Mouse (Mus musculus) forebrain, embryonic 12.5 days (tissue): ENCODE data around the gene Otud7b. TPM values are rescaled to one million over a fixed set of nuclear protein-coding genes. Genes with fewer than 3 reads are reported as not detected.
"Not testable (repeated sequence)": the region's sequence is repeated elsewhere in the genome, so short reads cannot be mapped to it uniquely, and the experiment has no call there.

ENCODE experiments used
- ATAC-seq: fragments of 200-750 bp; cut with Nextera tagmentation; 2 replicates; pipeline ENCODE4 v1.8.0; 2017; ENCODE audit warnings: moderate TSS enrichment; ENCODE audit not compliant: low FRiP score
- H3K27ac ChIP-seq: fragments of 300-500 bp; sonication (generic); 2 replicates; pipeline ENCODE4 v1.5.1; 2016; ENCODE audit warnings: mild to moderate bottlenecking
- H3K27me3 ChIP-seq: fragments of 300-500 bp; sonication (generic); 2 replicates; pipeline ENCODE4 v1.6.1; 2016; ENCODE audit warnings: mild to moderate bottlenecking
- H3K36me3 ChIP-seq: fragments of 300-500 bp; sonication (generic); replicated peaks from 2 replicates; pipeline ENCODE4 v1.6.1; 2016; ENCODE audit warnings: mild to moderate bottlenecking
- H3K4me1 ChIP-seq: fragments of 300-500 bp; sonication (generic); 2 replicates; pipeline ENCODE4 v1.6.1; 2016
- H3K4me2 ChIP-seq: fragments of 300-500 bp; sonication (generic); 2 replicates; pipeline ENCODE4 v1.6.1; 2016; ENCODE audit warnings: mild to moderate bottlenecking, moderate library complexity
- H3K4me3 ChIP-seq: fragments of 300-500 bp; sonication (generic); replicated peaks from 2 replicates; pipeline ENCODE4 v1.5.1; 2016; ENCODE audit warnings: mild to moderate bottlenecking
- H3K9ac ChIP-seq: fragments of 300-500 bp; sonication (generic); 2 replicates; pipeline ENCODE4 v1.6.1; 2016; ENCODE audit warnings: mild to moderate bottlenecking
- H3K9me3 ChIP-seq: fragments of 300-500 bp; sonication (generic); 2 replicates; pipeline ENCODE4 v1.6.1; 2016
- WGBS: fragments of 180-500 bp; shearing (Covaris S2); methylation state at CpG from one replicate; pipeline ENCODE4 v1.1.7; 2016; 5-methylcytosine and 5-hydroxymethylcytosine counted together
- polyA plus RNA-seq: library from polyadenylated mRNA; unstranded; fragments of >200 nt; fragmentation: Nextera tagmentation; extraction: Ambion mirVana; gene quantifications from 2 replicates; pipeline ENCODE4 v1.2.1, GENCODE M21; 2016

The Otud7b gene
- polyA plus RNA-seq, 1 experiment from 2014 or later, result 15.5 TPM

GRCm38 (mm10) chr3:96174042-96174441, 69.7 kb downstream of the Otud7b start:
- not testable (repeated sequence) for ATAC-seq, H3K9ac ChIP-seq, H3K4me3 ChIP-seq, H3K27me3 ChIP-seq, H3K27ac ChIP-seq, H3K9me3 ChIP-seq
- 88% methylated on average over 4 of the region's 4 CpGs for WGBS
- Histone ChIP-seq H3K4me2 (peak overlapping the region; percentile 94), H3K4me1 (peaks cover 37% of the 10 kb centered on the region), H3K36me3 (peaks cover 59% of the 10 kb centered on the region)

- H3K27ac ChIP-seq, result no peak overlapping the region
- H3K9me3 ChIP-seq, result no peaks in the 10 kb centered on the region
- ATAC-seq, result no peak
- WGBS, result 93% methylated on average over 6 of the region's 6 CpGs
- no peaks in the 10 kb centered on the region for H3K27me3 ChIP-seq
- no peak overlapping the region for H3K4me3 ChIP-seq
- no peak overlapping the region for H3K4me2 ChIP-seq
- H3K9ac ChIP-seq, result no peak overlapping the region
- peaks cover 36% of the 10 kb centered on the region for H3K4me1 ChIP-seq
- peaks cover 49% of the 10 kb centered on the region for H3K36me3 ChIP-seq
Measured at GRCm38 (mm10) chr3:96175251-96175650, 70.9 kb downstream of the Otud7b start.

- H3K36me3 ChIP-seq, result peaks cover 46% of the 10 kb centered on the region
Measured at GRCm38 (mm10) chr3:96178427-96178826, 74.1 kb downstream of the Otud7b start.

GRCm38 (mm10) chr3:96178902-96179301, 74.6 kb downstream of the Otud7b start:
- Histone ChIP-seq H3K9ac (no peak overlapping the region), H3K27ac (no peak overlapping the region), H3K4me2 (no peak overlapping the region), H3K27me3 (peaks cover 5% of the 10 kb centered on the region; the same call in 1 of the 2 replicates), H3K36me3 (peaks cover 45% of the 10 kb centered on the region), H3K4me1 (peaks cover 37% of the 10 kb centered on the region), H3K4me3 (no peak overlapping the region), H3K9me3 (no peaks in the 10 kb centered on the region)
- ATAC-seq, result no peak
- 78% methylated on average over 2 of the region's 2 CpGs for WGBS

More at GRCm38 (mm10) chr3:96178427-96178826, 74.1 kb downstream of the Otud7b start:
- Histone ChIP-seq H3K27me3 (peaks cover 5% of the 10 kb centered on the region; the same call in 1 of the 2 replicates), H3K4me2 (no peak overlapping the region), H3K9ac (no peak overlapping the region), H3K4me3 (no peak overlapping the region), H3K4me1 (peaks cover 41% of the 10 kb centered on the region), H3K9me3 (no peaks in the 10 kb centered on the region), H3K27ac (no peak overlapping the region)
- no peak for ATAC-seq
- WGBS, result 93% methylated on average over 4 of the region's 4 CpGs

DNA sequence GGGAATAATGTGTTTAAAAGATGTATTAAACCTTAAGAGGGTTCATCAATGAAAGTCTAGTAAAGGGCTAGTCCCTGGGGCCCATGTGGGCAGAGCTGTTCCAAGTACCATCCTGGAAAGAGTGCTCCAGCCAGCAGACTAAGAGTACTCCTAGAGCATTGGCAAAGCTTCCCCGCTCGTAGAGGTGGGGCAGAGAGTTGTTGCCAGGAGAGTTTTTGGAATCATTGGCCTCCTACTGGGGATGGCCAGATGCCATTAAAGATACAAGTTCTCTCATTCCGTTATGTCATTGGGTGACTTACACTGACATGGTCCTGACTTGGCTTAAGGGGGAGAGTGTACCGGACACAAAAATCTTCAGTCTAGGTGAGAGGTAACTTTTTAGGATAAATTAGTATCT, 75.2 kb downstream of the Otud7b start:
- Histone ChIP-seq H3K9ac (no peak overlapping the region), H3K36me3 (peaks cover 39% of the 10 kb centered on the region), H3K4me1 (peaks cover 31% of the 10 kb centered on the region), H3K4me3 (no peak overlapping the region), H3K27me3 (peaks cover 5% of the 10 kb centered on the region; the same call in 1 of the 2 replicates), H3K27ac (0 out of 2 replicates have a peak overlapping the region, but pooled peaks have one; percentile 15), H3K9me3 (no peaks in the 10 kb centered on the region), H3K4me2 (no peak overlapping the region)
- ATAC-seq, result no peak
- WGBS, result 70% methylated on average over 4 of the region's 4 CpGs

GRCm38 (mm10) chr3:96180727-96181477, 76.6 kb downstream of the Otud7b start, which contains the start of gene Sv2a:
Gene Sv2a, plus strand, starts transcription at chr3:96181151.
- H3K27ac ChIP-seq, result peak within 1 kb of the TSS; percentile 71
- peak within 1 kb of the TSS; percentile 56 for H3K4me3 ChIP-seq
- ATAC-seq, result peak; percentile 62
- H3K9me3 ChIP-seq, result no peaks in the 10 kb centered on the region
- peak within 1 kb of the TSS; percentile 83 for H3K4me2 ChIP-seq
- H3K4me1 ChIP-seq, result peaks cover 26% of the 10 kb centered on the region
- 0% methylated on average over 15 of the region's 23 CpGs for WGBS
- H3K9ac ChIP-seq, result peak within 1 kb of the TSS; percentile 73
- H3K27me3 ChIP-seq, result peaks cover 5% of the 10 kb centered on the region; the same call in 1 of the 2 replicates
- H3K36me3 ChIP-seq, result peaks cover 30% of the 10 kb centered on the region

- Histone ChIP-seq H3K4me2 (peak overlapping the region; percentile 83), H3K36me3 (peaks cover 22% of the 10 kb centered on the region), H3K9me3 (no peaks in the 10 kb centered on the region), H3K4me3 (peak overlapping the region; percentile 56), H3K27ac (peak overlapping the region; percentile 42; the same call in 1 of the 2 replicates), H3K27me3 (peaks cover 5% of the 10 kb centered on the region; the same call in 1 of the 2 replicates), H3K4me1 (peaks cover 26% of the 10 kb centered on the region), H3K9ac (peak overlapping the region; percentile 73)
- peak; percentile 42 for ATAC-seq
- WGBS, result 46% methylated on average over 12 of the region's 12 CpGs
Measured at GRCm38 (mm10) chr3:96181510-96182381, 77.4 kb downstream of the Otud7b start.

GRCm38 (mm10) chr3:96182382-96182776, 78.1 kb downstream of the Otud7b start:
- no peak for ATAC-seq
- 29% methylated on average over 4 of the region's 4 CpGs for WGBS
- Histone ChIP-seq H3K36me3 (peaks cover 18% of the 10 kb centered on the region), H3K4me1 (peaks cover 26% of the 10 kb centered on the region), H3K9ac (no peak overlapping the region), H3K27me3 (peaks cover 5% of the 10 kb centered on the region; the same call in 1 of the 2 replicates), H3K27ac (no peak overlapping the region), H3K4me2 (peak overlapping the region; percentile 83), H3K4me3 (peak overlapping the region; percentile 56; the same call in 1 of the 2 replicates), H3K9me3 (no peaks in the 10 kb centered on the region)

- peaks cover 4% of the 10 kb centered on the region; the same call in 1 of the 2 replicates for H3K36me3 ChIP-seq
- ATAC-seq, result no peak
- H3K4me1 ChIP-seq, result peaks cover 11% of the 10 kb centered on the region
- H3K9ac ChIP-seq, result no peak overlapping the region
- H3K4me3 ChIP-seq, result no peak overlapping the region
- no peaks in the 10 kb centered on the region; the same call in 1 of the 2 replicates for H3K27me3 ChIP-seq
- H3K9me3 ChIP-seq, result peaks cover 4% of the 10 kb centered on the region; the same call in 1 of the 2 replicates
- 70% methylated on average over 12 of the region's 12 CpGs for WGBS
- no peak overlapping the region for H3K4me2 ChIP-seq
- 0 out of 2 replicates have a peak overlapping the region, but pooled peaks have one; percentile 13 for H3K27ac ChIP-seq
Measured at GRCm38 (mm10) chr3:96192977-96193376, 88.7 kb downstream of the Otud7b start.

DNA sequence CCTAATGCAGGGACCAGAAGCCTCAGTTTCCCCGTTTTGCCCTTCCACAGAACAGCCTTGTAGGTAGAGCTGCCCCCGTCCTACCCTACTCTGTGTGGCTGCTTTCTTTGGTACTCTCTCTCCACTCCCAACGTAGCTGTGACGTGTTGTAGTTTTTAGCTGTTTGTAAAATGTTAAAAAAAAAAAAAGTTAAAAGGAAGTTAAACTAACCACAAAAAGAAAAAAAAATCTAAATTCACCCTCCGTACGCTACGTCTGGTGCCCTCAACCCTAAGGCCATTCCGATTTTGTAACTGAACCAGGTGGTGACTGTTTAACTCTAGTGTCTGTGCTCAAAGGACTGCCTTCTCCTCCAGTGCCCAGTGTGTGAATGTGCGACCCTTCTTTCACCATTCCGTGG, 90.6 kb downstream of the Otud7b start:
- Histone ChIP-seq H3K4me2 (no peak overlapping the region), H3K9me3 (peaks cover 4% of the 10 kb centered on the region; the same call in 1 of the 2 replicates), H3K27ac (no peak overlapping the region), H3K4me3 (no peak overlapping the region), H3K9ac (no peak overlapping the region), H3K36me3 (peaks cover 4% of the 10 kb centered on the region; the same call in 1 of the 2 replicates), H3K27me3 (peaks cover 10% of the 10 kb centered on the region), H3K4me1 (peaks cover 14% of the 10 kb centered on the region)
- no peak for ATAC-seq
- 90% methylated on average over 10 of the region's 10 CpGs for WGBS

DNA sequence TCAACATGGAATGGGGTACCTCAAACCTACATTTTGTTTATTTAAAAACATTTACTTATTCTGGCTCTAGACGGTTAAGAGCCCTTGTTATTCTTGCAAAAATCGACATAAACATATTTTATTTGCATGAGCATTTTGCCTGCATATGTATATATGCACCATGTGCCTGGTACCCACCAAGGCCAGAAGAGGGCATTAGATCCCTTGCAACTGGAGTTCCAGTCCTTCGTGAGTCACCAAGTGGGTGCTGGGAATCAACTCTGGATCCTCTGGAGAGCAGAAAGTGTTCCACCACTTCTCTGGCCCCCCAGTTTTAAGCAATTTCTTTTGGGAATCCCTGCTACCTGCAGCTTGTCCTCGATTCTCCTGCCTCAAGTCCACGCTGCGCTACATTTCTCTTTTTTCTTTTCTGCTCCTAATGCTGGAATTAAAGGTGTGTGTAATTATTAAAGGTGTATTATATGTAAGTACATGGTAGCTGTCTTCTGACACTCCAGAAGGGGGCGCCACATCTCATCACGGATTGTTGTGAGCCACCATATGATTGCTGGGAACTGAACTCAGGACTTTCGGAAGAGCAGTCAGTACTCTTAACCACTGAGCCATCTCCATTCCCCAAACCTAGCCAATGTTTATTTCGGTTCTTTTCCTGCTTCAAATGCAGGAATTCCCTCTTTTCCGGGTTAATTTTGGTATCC, 91.4 kb downstream of the Otud7b start:
- Histone ChIP-seq H3K4me1 (peaks cover 14% of the 10 kb centered on the region), H3K4me3 (no peak overlapping the region), H3K9me3 (peaks cover 4% of the 10 kb centered on the region; the same call in 1 of the 2 replicates), H3K9ac (no peak overlapping the region), H3K27ac (no peak overlapping the region), H3K36me3 (peaks cover 4% of the 10 kb centered on the region; the same call in 1 of the 2 replicates), H3K27me3 (peaks cover 10% of the 10 kb centered on the region), H3K4me2 (peak overlapping the region; percentile 94; the same call in 1 of the 2 replicates)
- WGBS, result 94% methylated on average over 11 of the region's 11 CpGs
- ATAC-seq, result no peak
